Mouse (Mus musculus) embryonic facial prominence, embryonic 15.5 days (tissue): Measurements from ENCODE around the gene Cdkl3. TPM values are rescaled to one million over a fixed set of nuclear protein-coding genes. Genes with fewer than 3 reads are reported as not detected.

Experiments used
- ATAC-seq: fragments of 200-750 bp; cut with Nextera tagmentation; 2 replicates; pipeline ENCODE4 v1.8.0; 2017; ENCODE audit warnings: low read depth, moderate TSS enrichment; ENCODE audit not compliant: insufficient number of reproducible peaks, low FRiP score, low TSS enrichment
- H3K27ac ChIP-seq: fragments of 300-500 bp; sonication (generic); replicated peaks from 2 replicates; pipeline ENCODE4 v1.5.1; 2015; ENCODE audit warnings: mild to moderate bottlenecking, inconsistent platforms
- H3K27me3 ChIP-seq: fragments of 300-500 bp; sonication (generic); 2 replicates; pipeline ENCODE4 v1.6.1; 2015; ENCODE audit warnings: inconsistent platforms
- H3K36me3 ChIP-seq: fragments of 300-500 bp; sonication (generic); 2 replicates; pipeline ENCODE4 v1.6.1; 2015; ENCODE audit warnings: mild to moderate bottlenecking, inconsistent platforms
- H3K4me1 ChIP-seq: fragments of 300-500 bp; sonication (generic); 2 replicates; pipeline ENCODE4 v1.6.1; 2015; ENCODE audit warnings: inconsistent platforms
- H3K4me2 ChIP-seq: fragments of 300-500 bp; sonication (generic); replicated peaks from 2 replicates; pipeline ENCODE4 v1.6.1; 2015; ENCODE audit warnings: mild to moderate bottlenecking, inconsistent platforms
- H3K4me3 ChIP-seq: fragments of 300-500 bp; sonication (generic); replicated peaks from 2 replicates; pipeline ENCODE4 v1.5.1; 2015; ENCODE audit warnings: mild to moderate bottlenecking, inconsistent platforms
- H3K9ac ChIP-seq: fragments of 300-500 bp; sonication (generic); 2 replicates; pipeline ENCODE4 v1.6.1; 2015; ENCODE audit warnings: inconsistent platforms
- H3K9me3 ChIP-seq: fragments of 300-500 bp; sonication (generic); replicated peaks from 2 replicates; pipeline ENCODE4 v1.6.1; 2016; ENCODE audit warnings: inconsistent platforms
- WGBS: fragments of 180-500 bp; shearing (Covaris S2); methylation state at CpG from one replicate; pipeline ENCODE4 v1.1.7; 2015; 5-methylcytosine and 5-hydroxymethylcytosine counted together
- polyA plus RNA-seq: library from polyadenylated mRNA; unstranded; fragments of >200 nt; fragmentation: Nextera tagmentation; extraction: Ambion mirVana; gene quantifications from 2 replicates; pipeline ENCODE4 v1.2.1, GENCODE M21; 2015

The Cdkl3 gene
- polyA plus RNA-seq, 1 experiment from 2014 or later, result 11.9 TPM

DNA sequence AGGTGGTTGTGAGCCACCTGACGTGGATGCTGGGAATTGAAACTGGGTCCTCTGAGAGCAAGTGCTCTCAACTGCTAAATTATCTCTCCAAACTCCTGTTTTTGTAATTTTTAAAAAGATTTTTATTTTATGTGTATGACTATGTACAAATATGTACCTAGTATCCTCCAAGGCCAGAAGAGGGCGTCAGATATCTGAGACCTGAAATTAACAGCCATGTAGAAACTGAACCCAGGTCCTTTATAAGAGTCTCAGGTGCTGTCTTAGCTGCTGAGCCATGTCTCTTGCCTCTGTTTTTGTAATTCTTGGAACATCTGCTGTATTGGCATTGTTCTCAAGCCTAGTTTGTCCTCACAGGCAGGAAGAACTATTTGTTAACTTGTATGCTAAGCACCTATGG is 34.5 kb upstream of the Cdkl3 start:
- H3K27me3 ChIP-seq, result no peaks in the 10 kb centered on the region
- H3K9ac ChIP-seq, result no peak overlapping the region
- no peak overlapping the region for H3K27ac ChIP-seq
- peaks cover 11% of the 10 kb centered on the region for H3K4me1 ChIP-seq
- ATAC-seq, result no peak
- H3K9me3 ChIP-seq, result no peaks in the 10 kb centered on the region
- H3K4me2 ChIP-seq, result no peak overlapping the region
- H3K36me3 ChIP-seq, result peaks cover 41% of the 10 kb centered on the region
- WGBS, result 84% methylated on average over 2 of the region's 2 CpGs
- no peak overlapping the region for H3K4me3 ChIP-seq

DNA sequence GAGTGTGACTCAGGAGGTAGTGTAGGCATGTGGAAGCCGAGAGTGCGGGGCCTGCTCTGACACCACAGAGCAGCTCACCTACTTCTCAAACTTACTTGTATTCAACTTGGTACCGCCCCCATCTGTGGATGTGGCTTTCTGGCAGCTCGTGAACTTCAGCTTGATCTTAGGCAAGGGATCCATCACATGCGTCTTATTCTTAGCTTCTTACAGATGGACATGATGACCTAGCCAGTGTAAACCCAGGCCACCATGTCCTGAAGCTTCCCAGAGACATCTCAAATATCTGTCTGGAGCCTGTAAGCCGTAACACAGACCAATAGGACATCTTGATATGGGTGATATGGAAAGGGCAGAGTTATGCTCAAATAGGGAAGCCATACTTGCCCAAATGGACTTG is 32.4 kb upstream of the Cdkl3 start:
- Histone ChIP-seq H3K27ac (no peak overlapping the region), H3K36me3 (peaks cover 47% of the 10 kb centered on the region), H3K27me3 (no peaks in the 10 kb centered on the region), H3K4me1 (peaks cover 11% of the 10 kb centered on the region), H3K4me3 (no peak overlapping the region), H3K4me2 (no peak overlapping the region), H3K9ac (no peak overlapping the region), H3K9me3 (no peaks in the 10 kb centered on the region)
- ATAC-seq, result no peak
- WGBS, result 93% methylated on average over 6 of the region's 6 CpGs

DNA sequence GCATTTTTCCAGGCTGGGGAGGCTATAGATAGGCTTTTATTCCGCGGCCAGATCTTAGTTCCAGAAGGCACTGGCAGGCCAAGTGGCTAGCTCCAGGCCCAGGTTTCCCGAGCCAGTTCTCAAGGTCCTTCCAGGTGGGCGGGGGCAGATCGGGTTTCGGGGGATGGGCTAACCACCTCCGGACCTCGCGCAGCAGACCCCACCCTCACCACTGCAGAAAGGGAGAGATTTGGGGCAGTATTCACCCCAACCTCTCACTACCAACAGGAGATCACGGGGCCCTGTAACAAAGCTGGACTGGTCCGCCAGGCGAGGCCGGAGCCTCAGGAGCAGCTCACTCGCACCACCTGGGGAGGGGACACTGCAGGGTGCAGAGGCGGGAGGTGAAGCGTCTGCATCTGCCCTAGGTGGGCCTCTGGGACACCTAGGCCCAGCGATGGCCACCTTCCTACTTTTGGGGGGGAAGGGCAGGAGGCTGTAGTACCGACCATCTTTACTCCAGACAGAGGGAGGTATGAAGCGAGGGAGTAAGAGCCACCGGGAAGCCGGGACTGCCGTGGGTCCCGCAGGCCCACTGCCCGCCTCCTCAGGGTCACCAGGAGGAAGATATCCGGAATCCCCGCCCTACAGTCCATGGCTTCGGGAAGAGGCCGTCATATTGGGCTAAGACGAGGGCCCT is 4.3 kb upstream of the Cdkl3 start:
- Histone ChIP-seq H3K27me3 (no peaks in the 10 kb centered on the region), H3K4me1 (peaks cover 36% of the 10 kb centered on the region), H3K4me3 (peak overlapping the region; percentile 98), H3K27ac (peak overlapping the region; percentile 98), H3K4me2 (peak overlapping the region; percentile 77), H3K9ac (peak overlapping the region; percentile 95), H3K36me3 (peaks cover 26% of the 10 kb centered on the region), H3K9me3 (no peaks in the 10 kb centered on the region)
- WGBS, result under 1% methylated on average over 29 of the region's 29 CpGs
- peak; percentile 16 for ATAC-seq

DNA sequence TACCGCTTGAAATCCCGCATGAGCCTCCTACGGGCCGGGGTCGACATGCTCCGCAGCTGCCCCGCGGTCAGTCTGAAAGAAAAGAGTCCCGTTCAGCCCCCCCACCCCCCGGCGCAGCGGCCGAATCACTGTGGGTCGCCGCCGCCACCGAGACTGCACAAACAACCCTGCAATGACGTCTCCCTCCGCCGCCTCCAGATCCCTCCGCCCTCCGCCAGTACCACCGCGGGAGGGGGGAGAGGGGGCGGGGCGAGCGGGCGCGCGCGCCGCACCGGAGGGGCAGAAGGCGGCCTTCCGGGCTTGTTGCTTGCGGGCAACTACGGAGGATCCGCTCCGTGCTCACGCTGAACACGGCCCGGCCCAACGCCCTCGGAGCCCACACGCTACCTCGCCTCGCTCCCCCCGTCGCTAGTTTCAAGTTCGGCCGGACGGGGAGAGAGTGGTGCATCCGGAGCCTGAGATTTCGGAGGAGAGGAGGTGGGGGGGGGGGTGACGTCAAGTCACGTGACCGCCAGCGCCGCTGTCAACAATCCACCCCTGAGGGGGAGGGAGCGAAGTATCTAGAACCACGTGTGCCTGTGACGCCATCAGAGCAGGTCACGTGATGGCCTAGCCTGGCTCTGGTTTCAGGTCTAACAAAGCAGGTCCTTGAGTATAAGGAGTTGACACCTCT is 3.6 kb upstream of the Cdkl3 start, which contains the start of gene Ube2b:
Ube2b (minus strand) TSS at position 473 of the 673 bp plus-strand sequence.
- ATAC-seq, result peak; percentile 85
- Histone ChIP-seq H3K4me1 (peaks cover 37% of the 10 kb centered on the region), H3K4me3 (peak within 1 kb of the TSS; percentile 98), H3K27ac (peak within 1 kb of the TSS; percentile 98), H3K9me3 (no peaks in the 10 kb centered on the region), H3K36me3 (peaks cover 20% of the 10 kb centered on the region), H3K27me3 (no peaks in the 10 kb centered on the region), H3K4me2 (peak within 1 kb of the TSS; percentile 77), H3K9ac (peak within 1 kb of the TSS; percentile 95)
- WGBS, result under 1% methylated on average over 62 of the region's 63 CpGs

DNA sequence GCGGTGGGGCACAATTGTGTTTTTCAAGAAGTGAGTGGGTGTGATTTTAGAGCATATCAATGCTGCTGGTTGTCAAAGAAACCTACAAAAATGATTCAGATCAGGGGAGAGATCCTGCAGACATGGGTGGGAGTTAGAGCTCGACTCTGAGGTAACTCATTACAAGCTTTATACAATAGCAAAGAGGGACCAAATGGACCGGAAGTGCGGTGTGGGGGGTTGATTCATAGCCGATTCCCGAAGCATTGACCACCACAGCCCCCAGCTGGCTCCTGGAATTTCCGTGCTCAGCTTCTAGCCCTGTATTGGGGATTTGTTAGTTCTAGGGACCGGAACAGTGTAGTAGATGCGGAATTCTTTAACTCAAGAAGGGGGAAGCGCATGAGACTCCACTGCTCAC is 2.7 kb upstream of the Cdkl3 start:
- ATAC-seq, result no peak
- Histone ChIP-seq H3K4me2 (peak overlapping the region; percentile 77), H3K27me3 (no peaks in the 10 kb centered on the region), H3K4me1 (peaks cover 38% of the 10 kb centered on the region), H3K27ac (peak overlapping the region; percentile 98; the same call in 1 of the 2 replicates), H3K9me3 (no peaks in the 10 kb centered on the region), H3K4me3 (0 out of 2 replicates have a peak overlapping the region, but pooled peaks have one; percentile 98), H3K9ac (no peak overlapping the region), H3K36me3 (peaks cover 11% of the 10 kb centered on the region)
- WGBS, result 71% methylated on average over 10 of the region's 10 CpGs

DNA sequence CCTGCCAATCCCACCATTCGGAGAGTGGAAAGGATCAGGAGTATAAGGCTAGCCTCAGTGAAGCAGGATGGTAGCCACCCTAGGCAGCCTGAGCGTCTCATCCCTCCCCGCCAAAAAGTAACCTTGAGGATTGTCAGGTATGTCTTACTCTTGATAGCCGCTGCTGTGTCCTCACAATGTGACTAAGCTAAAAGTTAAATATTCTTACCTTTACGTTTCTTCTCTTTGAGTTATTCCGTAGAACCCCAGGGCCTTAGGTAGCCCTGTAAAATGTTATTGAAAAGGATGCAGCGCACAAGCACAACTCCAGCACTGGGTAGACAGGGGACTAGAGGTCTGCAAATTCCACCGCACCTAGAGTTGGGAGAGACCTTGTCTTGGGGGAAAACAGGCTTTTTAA is 2.2 kb upstream of the Cdkl3 start:
- H3K27ac ChIP-seq, result no peak overlapping the region
- no peak overlapping the region for H3K4me3 ChIP-seq
- H3K9me3 ChIP-seq, result no peaks in the 10 kb centered on the region
- 93% methylated on average over 8 of the region's 8 CpGs for WGBS
- peaks cover 6% of the 10 kb centered on the region for H3K36me3 ChIP-seq
- H3K4me1 ChIP-seq, result peaks cover 38% of the 10 kb centered on the region
- ATAC-seq, result no peak
- no peak overlapping the region for H3K9ac ChIP-seq
- H3K27me3 ChIP-seq, result no peaks in the 10 kb centered on the region
- H3K4me2 ChIP-seq, result no peak overlapping the region

DNA sequence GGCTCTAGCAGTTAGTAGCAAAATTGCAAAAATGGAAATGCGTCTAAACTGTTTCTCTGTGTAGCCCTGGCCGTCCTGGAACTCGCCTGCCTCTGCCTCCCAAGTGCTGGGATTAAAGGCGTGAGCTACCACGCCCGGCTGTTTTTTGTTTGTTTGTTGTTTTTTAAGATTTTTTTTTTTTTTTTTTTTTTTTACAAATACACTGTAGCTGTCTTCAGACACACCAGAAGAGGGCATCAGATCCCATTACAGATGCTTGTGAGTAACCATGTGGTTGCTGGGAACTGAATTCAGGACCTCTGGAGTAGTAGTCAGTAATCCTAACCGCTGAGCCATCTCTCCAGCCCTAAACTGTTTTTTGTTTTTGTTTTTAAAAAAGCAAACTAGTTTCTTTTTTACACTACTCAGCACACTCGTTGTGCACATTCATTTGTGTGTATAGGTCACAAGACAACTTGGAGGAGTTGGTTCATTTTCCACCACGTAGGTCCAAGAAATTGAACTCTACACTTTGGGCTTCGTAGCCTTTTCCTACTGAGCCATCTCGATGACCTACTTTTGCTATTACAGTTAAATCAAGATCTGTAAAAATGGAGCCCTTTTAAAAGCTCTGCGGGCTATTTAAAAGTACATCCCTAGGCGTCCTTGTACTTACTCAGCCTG is 1.0 kb upstream of the Cdkl3 start:
- H3K4me3 ChIP-seq, result peak overlapping the region; percentile 70
- no peaks in the 10 kb centered on the region for H3K36me3 ChIP-seq
- H3K9ac ChIP-seq, result no peak overlapping the region
- H3K9me3 ChIP-seq, result no peaks in the 10 kb centered on the region
- H3K4me1 ChIP-seq, result peaks cover 32% of the 10 kb centered on the region
- 77% methylated on average over 13 of the region's 13 CpGs for WGBS
- no peaks in the 10 kb centered on the region for H3K27me3 ChIP-seq
- H3K27ac ChIP-seq, result peak overlapping the region; percentile 95
- peak overlapping the region; percentile 59 for H3K4me2 ChIP-seq
- ATAC-seq, result no peak

DNA sequence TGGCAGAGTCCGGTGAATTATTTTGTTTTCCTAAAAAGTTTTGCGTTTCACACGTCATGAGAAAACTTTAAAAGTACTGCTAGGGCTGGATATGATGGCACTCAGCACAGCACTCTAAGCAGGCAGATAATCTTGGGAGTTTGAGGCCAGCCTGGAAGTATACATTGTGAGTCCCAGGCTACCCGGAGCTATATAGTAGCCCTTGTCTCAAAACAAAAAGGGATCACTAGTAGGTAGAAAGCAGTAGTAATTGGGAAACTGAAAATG is 583 bp upstream of the Cdkl3 start:
- Histone ChIP-seq H3K27me3 (no peaks in the 10 kb centered on the region), H3K36me3 (no peaks in the 10 kb centered on the region), H3K4me3 (peak overlapping the region; percentile 70), H3K4me2 (peak overlapping the region; percentile 59), H3K4me1 (peaks cover 28% of the 10 kb centered on the region), H3K9me3 (no peaks in the 10 kb centered on the region), H3K27ac (peak overlapping the region; percentile 95), H3K9ac (peak overlapping the region; percentile 46)
- 14% methylated on average over 4 of the region's 4 CpGs for WGBS
- no peak for ATAC-seq

DNA sequence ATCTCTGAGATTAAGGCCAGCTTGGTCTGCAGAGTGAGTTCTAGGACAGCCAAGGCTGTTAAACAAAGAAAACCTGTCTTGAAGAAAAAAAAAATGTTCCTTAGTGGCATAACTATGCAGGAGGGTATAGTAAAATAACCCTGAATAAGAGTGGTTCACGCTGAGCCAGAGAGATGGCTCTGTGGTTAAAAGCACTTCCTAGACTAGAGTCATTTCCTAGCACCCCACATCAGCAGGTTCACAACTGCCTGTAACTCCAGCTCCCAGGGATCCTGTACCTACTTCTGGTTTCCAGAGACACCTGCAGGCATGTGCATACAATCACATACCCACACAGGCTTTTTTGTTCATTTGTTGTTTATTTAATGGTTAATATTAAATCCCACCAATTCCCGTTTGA is 1.6 kb downstream of the Cdkl3 start:
- no peak for ATAC-seq
- no peak overlapping the region for H3K27ac ChIP-seq
- WGBS, result 71% methylated on average over 2 of the region's 2 CpGs
- peaks cover 18% of the 10 kb centered on the region for H3K4me1 ChIP-seq
- H3K4me2 ChIP-seq, result no peak overlapping the region
- H3K9me3 ChIP-seq, result no peaks in the 10 kb centered on the region
- H3K27me3 ChIP-seq, result no peaks in the 10 kb centered on the region
- H3K9ac ChIP-seq, result no peak overlapping the region
- H3K36me3 ChIP-seq, result no peaks in the 10 kb centered on the region
- no peak overlapping the region for H3K4me3 ChIP-seq

DNA sequence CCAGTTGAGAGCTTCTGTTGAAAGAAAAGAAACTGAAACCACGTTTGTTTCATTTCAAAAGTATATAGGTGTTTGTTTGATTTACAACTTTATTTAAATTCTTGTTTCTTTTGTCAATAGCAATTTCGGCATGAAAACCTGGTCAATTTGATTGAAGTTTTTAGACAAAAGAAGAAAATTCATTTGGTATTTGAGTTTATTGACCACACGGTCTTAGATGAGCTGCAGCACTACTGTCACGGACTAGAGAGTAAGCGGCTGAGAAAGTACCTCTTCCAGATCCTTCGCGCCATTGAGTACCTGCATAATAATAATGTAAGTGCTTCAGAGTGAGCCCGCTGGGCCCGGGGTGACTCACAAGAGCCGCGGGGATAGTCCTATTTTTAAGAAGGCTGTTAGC is 7.0 kb downstream of the Cdkl3 start:
- Histone ChIP-seq H3K4me2 (no peak overlapping the region), H3K27me3 (no peaks in the 10 kb centered on the region), H3K27ac (no peak overlapping the region), H3K4me1 (no peaks in the 10 kb centered on the region), H3K36me3 (no peaks in the 10 kb centered on the region), H3K9me3 (no peaks in the 10 kb centered on the region), H3K4me3 (no peak overlapping the region), H3K9ac (no peak overlapping the region)
- no peak for ATAC-seq
- WGBS, result 86% methylated on average over 11 of the region's 11 CpGs

DNA sequence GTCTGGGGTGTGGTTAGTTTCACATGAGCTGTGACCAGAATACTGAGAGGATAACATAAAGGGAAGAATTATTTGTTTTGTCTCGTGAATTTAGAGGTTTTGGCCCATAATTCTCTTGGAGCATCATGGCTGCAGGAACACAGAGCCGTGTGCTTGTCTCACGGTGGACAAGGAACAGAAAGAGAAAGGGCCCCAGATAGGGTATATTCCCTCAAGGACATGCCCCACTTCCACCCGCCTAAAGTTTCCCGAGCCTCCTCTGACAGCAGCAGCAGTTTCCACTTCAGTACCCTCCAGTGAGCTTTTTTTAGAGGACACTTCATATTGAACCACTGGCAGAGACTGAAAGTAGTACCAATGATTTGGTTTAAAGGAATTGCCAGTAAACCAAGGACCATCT is 7.5 kb downstream of the Cdkl3 start:
- H3K27me3 ChIP-seq, result no peaks in the 10 kb centered on the region
- H3K36me3 ChIP-seq, result no peaks in the 10 kb centered on the region
- no peak overlapping the region for H3K4me3 ChIP-seq
- no peak overlapping the region for H3K9ac ChIP-seq
- no peaks in the 10 kb centered on the region for H3K4me1 ChIP-seq
- H3K27ac ChIP-seq, result no peak overlapping the region
- no peaks in the 10 kb centered on the region for H3K9me3 ChIP-seq
- no peak for ATAC-seq
- H3K4me2 ChIP-seq, result no peak overlapping the region
- 72% methylated on average over 5 of the region's 5 CpGs for WGBS
